Mouse (Mus musculus): ENCODE results near the gene Zfp212. TPM values are rescaled to one million over a fixed set of nuclear protein-coding genes. Genes with fewer than 3 reads are reported as not detected.

The Zfp212 gene
- polyA plus RNA-seq (2016; fragmentation: Nextera tagmentation; extraction: Ambion mirVana), result 9.1 and 10.4 TPM in 2 replicates

DNA sequence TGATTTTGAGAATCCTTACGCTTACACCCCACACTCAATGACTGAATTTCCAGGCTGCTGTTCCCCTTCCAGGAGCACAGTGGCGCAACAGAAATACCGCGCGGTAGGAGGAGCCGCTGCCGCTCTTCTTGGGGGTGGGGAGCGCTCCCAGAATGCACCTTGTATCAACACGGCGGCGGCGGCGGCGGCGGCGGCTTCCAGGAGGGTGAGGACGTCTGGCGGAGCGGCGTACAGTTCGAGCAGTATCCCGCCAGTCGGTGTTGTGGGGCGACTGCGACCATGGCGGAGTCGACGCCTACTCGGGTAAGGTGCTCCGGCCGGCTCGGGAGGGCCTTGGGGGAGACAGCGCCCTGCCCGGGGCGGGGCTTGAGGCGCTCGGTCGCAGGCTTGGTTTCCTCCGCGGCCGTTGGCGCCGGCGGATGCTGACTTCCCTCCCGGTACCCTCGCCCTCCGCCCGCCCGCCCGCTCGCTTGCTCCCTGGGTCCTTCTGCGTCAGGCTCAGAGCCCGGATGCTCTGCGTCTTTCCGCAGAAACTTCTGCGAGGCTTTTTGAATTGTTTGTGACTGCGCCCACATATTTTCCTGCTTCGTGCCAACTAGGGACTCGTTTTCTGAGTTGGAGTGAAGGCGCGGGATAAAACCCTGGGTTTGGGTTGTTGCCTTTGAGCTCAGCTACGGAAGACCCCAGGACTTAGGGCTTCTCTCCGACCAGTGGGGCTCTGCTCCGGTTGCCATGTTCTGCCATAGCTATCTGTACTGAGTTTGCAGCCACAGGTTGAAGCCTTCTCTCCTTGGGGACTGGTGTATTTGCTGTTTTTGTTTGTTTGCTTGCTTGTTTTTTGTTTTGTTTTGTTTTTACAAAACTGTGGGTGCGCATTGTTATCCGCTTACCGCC, at the start of gene Zfp212:
Gene Zfp212 (plus strand): TSS at position 30 of the 894 bp plus-strand sequence.
- no peaks in the 10 kb centered on the region for H3K36me3 ChIP-seq
- H3K4me3 ChIP-seq, result peak within 1 kb of the TSS; percentile 92
- ATAC-seq (ENCODE audit: insufficient number of reproducible peaks, low FRiP score), result peak; percentile 93
- WGBS, result under 1% methylated on average over 67 of the region's 67 CpGs
- peak within 1 kb of the TSS; percentile 89 for H3K9ac ChIP-seq
- H3K9me3 ChIP-seq (replicated peaks), result no peaks in the 10 kb centered on the region
- peaks cover 10% of the 10 kb centered on the region for H3K4me1 ChIP-seq (replicated peaks)
- peak within 1 kb of the TSS; percentile 97 for H3K27ac ChIP-seq (ENCODE audit: poor library complexity, severe bottlenecking)
- H3K27me3 ChIP-seq (replicated peaks), result no peaks in the 10 kb centered on the region
- H3K4me2 ChIP-seq, result peak within 1 kb of the TSS; percentile 90

GRCm38 (mm10) chr6:47872266-47872665, 48.0 kb upstream of the Zfp212 start:
- Histone ChIP-seq H3K27ac (ENCODE audit: poor library complexity, severe bottlenecking) (no peak overlapping the region), H3K36me3 (peaks cover 6% of the 10 kb centered on the region), H3K9ac (no peak overlapping the region), H3K27me3 (replicated peaks) (no peaks in the 10 kb centered on the region), H3K4me2 (no peak overlapping the region), H3K9me3 (replicated peaks) (no peaks in the 10 kb centered on the region), H3K4me1 (replicated peaks) (no peaks in the 10 kb centered on the region), H3K4me3 (no peak overlapping the region)
- ATAC-seq (ENCODE audit: insufficient number of reproducible peaks, low FRiP score), result no peak
- 80% methylated on average over 5 of the region's 5 CpGs for WGBS

- H3K27ac ChIP-seq (ENCODE audit: poor library complexity, severe bottlenecking), result peak within 1 kb of the TSS; percentile 95
- peak within 1 kb of the TSS; percentile 78 for H3K4me2 ChIP-seq
- H3K4me3 ChIP-seq, result peak within 1 kb of the TSS; percentile 87
- peak within 1 kb of the TSS; percentile 91 for H3K9ac ChIP-seq
- H3K27me3 ChIP-seq (replicated peaks), result no peaks in the 10 kb centered on the region
- no peak for ATAC-seq (ENCODE audit: insufficient number of reproducible peaks, low FRiP score)
- WGBS, result 7% methylated on average over 9 of the region's 9 CpGs
- no peaks in the 10 kb centered on the region for H3K9me3 ChIP-seq (replicated peaks)
- H3K4me1 ChIP-seq (replicated peaks), result peaks cover 14% of the 10 kb centered on the region
- peaks cover 20% of the 10 kb centered on the region for H3K36me3 ChIP-seq
Observed at GRCm38 (mm10) chr6:47877058-47877457, 43.2 kb upstream of the Zfp212 start, which contains the start of gene Zfp282. Zfp282 (plus strand) TSS chr6:47877204.

DNA sequence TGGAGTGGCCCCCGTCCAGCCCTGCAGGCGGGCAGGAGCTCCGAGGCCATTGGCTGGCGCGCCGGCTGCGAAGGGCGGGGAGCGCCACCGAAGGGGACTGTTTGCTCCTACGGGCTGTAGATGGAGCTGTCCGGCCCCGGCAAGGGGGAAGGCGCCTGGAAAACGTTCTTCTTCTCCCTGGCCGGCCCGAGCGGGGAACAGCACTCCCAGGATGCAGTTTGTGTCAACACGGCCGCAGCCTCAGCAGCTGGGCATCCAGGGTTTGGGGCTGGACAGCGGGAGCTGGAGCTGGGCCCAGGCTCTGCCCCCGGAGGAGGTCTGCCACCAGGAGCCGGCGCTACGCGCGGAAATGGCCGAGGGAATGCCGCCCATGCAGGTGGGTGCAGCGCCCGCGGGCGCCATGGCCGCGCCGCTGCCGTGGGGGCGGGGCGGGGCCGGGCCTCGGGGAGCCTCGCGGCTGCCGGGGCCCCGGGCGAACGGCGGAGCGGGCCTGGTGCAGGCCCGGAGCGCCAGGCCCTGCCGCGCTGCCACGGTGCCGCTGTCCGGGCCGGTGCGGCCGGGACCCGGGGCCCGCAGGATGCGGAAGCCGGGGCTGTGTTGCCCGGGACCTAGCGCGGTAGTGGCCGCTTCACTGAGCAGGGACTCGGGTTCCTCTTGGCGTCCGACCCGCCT, 42.7 kb upstream of the Zfp212 start:
- Histone ChIP-seq H3K36me3 (peaks cover 26% of the 10 kb centered on the region), H3K4me1 (replicated peaks) (peaks cover 14% of the 10 kb centered on the region), H3K9me3 (replicated peaks) (no peaks in the 10 kb centered on the region), H3K4me3 (peak overlapping the region; percentile 87), H3K27ac (ENCODE audit: poor library complexity, severe bottlenecking) (peak overlapping the region; percentile 95), H3K27me3 (replicated peaks) (no peaks in the 10 kb centered on the region), H3K4me2 (peak overlapping the region; percentile 78), H3K9ac (peak overlapping the region; percentile 91)
- ATAC-seq (ENCODE audit: insufficient number of reproducible peaks, low FRiP score), result peak; percentile 95
- 3% methylated on average over 71 of the region's 71 CpGs for WGBS

DNA sequence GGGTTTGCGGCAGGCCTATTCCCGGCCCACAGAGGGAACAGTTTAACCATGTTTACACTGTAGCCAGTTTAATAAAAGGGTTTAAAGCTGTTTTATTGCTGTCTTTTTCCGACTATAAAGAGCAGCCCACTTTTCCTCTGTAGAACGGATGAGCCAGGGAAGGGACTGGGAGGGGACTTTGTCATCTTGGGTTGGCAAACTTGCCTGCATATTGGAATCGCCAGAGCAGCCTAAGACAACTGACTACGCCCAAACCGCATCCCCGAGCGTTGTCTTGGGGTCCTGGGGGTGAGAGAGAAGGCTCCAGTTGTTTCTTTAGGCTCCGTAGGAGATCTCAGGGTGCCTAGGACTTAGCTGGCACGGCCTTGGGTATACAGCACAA, 42.2 kb upstream of the Zfp212 start:
- WGBS, result 2% methylated on average over 11 of the region's 11 CpGs
- ATAC-seq (ENCODE audit: insufficient number of reproducible peaks, low FRiP score), result no peak
- Histone ChIP-seq H3K9me3 (replicated peaks) (no peaks in the 10 kb centered on the region), H3K9ac (peak overlapping the region; percentile 91), H3K4me2 (peak overlapping the region; percentile 78), H3K27me3 (replicated peaks) (no peaks in the 10 kb centered on the region), H3K27ac (ENCODE audit: poor library complexity, severe bottlenecking) (peak overlapping the region; percentile 95), H3K4me1 (replicated peaks) (peaks cover 14% of the 10 kb centered on the region), H3K4me3 (peak overlapping the region; percentile 87), H3K36me3 (peaks cover 31% of the 10 kb centered on the region)

- H3K27ac ChIP-seq (ENCODE audit: poor library complexity, severe bottlenecking), result no peak overlapping the region
- WGBS, result 47% methylated on average over 3 of the region's 3 CpGs
- H3K9ac ChIP-seq, result peak overlapping the region; percentile 91
- no peaks in the 10 kb centered on the region for H3K9me3 ChIP-seq (replicated peaks)
- peak overlapping the region; percentile 87 for H3K4me3 ChIP-seq
- H3K36me3 ChIP-seq, result peaks cover 36% of the 10 kb centered on the region
- no peak for ATAC-seq (ENCODE audit: insufficient number of reproducible peaks, low FRiP score)
- peak overlapping the region; percentile 78 for H3K4me2 ChIP-seq
- H3K27me3 ChIP-seq (replicated peaks), result no peaks in the 10 kb centered on the region
- peaks cover 14% of the 10 kb centered on the region for H3K4me1 ChIP-seq (replicated peaks)
Observed at GRCm38 (mm10) chr6:47878593-47878992, 41.7 kb upstream of the Zfp212 start.

GRCm38 (mm10) chr6:47879049-47879716, 41.1 kb upstream of the Zfp212 start:
- 62% methylated on average over 4 of the region's 4 CpGs for WGBS
- ATAC-seq (ENCODE audit: insufficient number of reproducible peaks, low FRiP score), result no peak
- no peaks in the 10 kb centered on the region for H3K27me3 ChIP-seq (replicated peaks)
- peak overlapping the region; percentile 78 for H3K4me2 ChIP-seq
- peaks cover 14% of the 10 kb centered on the region for H3K4me1 ChIP-seq (replicated peaks)
- H3K9ac ChIP-seq, result peak overlapping the region; percentile 91
- H3K4me3 ChIP-seq, result peak overlapping the region; percentile 87
- peaks cover 40% of the 10 kb centered on the region for H3K36me3 ChIP-seq
- no peaks in the 10 kb centered on the region for H3K9me3 ChIP-seq (replicated peaks)
- H3K27ac ChIP-seq (ENCODE audit: poor library complexity, severe bottlenecking), result no peak overlapping the region

GRCm38 (mm10) chr6:47880166-47880565, 40.1 kb upstream of the Zfp212 start:
- WGBS, result 93% methylated on average over 10 of the region's 10 CpGs

GRCm38 (mm10) chr6:47888812-47889383, 31.4 kb upstream of the Zfp212 start:
- Histone ChIP-seq H3K4me2 (no peak overlapping the region), H3K4me3 (no peak overlapping the region), H3K36me3 (peaks cover 82% of the 10 kb centered on the region), H3K27me3 (replicated peaks) (no peaks in the 10 kb centered on the region), H3K9ac (no peak overlapping the region), H3K27ac (ENCODE audit: poor library complexity, severe bottlenecking) (no peak overlapping the region), H3K9me3 (replicated peaks) (no peaks in the 10 kb centered on the region), H3K4me1 (replicated peaks) (no peaks in the 10 kb centered on the region)
- ATAC-seq (ENCODE audit: insufficient number of reproducible peaks, low FRiP score), result no peak
- WGBS, result 84% methylated on average over 8 of the region's 8 CpGs

More at GRCm38 (mm10) chr6:47880166-47880565, 40.1 kb upstream of the Zfp212 start:
- no peak overlapping the region for H3K4me2 ChIP-seq
- peaks cover 50% of the 10 kb centered on the region for H3K36me3 ChIP-seq
- H3K4me3 ChIP-seq, result no peak overlapping the region
- no peak for ATAC-seq (ENCODE audit: insufficient number of reproducible peaks, low FRiP score)
- no peak overlapping the region for H3K9ac ChIP-seq
- peaks cover 14% of the 10 kb centered on the region for H3K4me1 ChIP-seq (replicated peaks)
- H3K27me3 ChIP-seq (replicated peaks), result no peaks in the 10 kb centered on the region
- no peak overlapping the region for H3K27ac ChIP-seq (ENCODE audit: poor library complexity, severe bottlenecking)
- H3K9me3 ChIP-seq (replicated peaks), result no peaks in the 10 kb centered on the region

- Histone ChIP-seq H3K27me3 (replicated peaks) (peaks cover 21% of the 10 kb centered on the region), H3K9me3 (replicated peaks) (peaks cover 4% of the 10 kb centered on the region; the same call in 1 of the 2 replicates), H3K36me3 (peaks cover 65% of the 10 kb centered on the region), H3K27ac (ENCODE audit: poor library complexity, severe bottlenecking) (no peak overlapping the region), H3K9ac (no peak overlapping the region), H3K4me2 (no peak overlapping the region), H3K4me1 (replicated peaks) (no peaks in the 10 kb centered on the region), H3K4me3 (no peak overlapping the region)
- 89% methylated on average over 6 of the region's 6 CpGs for WGBS
- ATAC-seq (ENCODE audit: insufficient number of reproducible peaks, low FRiP score), result no peak
Observed at GRCm38 (mm10) chr6:47899416-47899815, 20.9 kb upstream of the Zfp212 start.
